Mouse (Mus musculus) stomach, postnatal 0 days (tissue): ENCODE measurements around the gene Actr10. TPM values are rescaled to one million over a fixed set of nuclear protein-coding genes. Genes with fewer than 3 reads are reported as not detected.

Experiments used
- ATAC-seq: fragments of 200-750 bp; cut with Nextera tagmentation; 2 replicates; pipeline ENCODE4 v1.8.0; 2017; ENCODE audit not compliant: low FRiP score, low TSS enrichment
- DNase-seq: peaks from one replicate; pipeline ENCODE4 v3.0.0-alpha.2; 2016; ENCODE audit warnings: low spot score
- H3K27ac ChIP-seq: fragments of 300-500 bp; sonication (generic); replicated peaks from 2 replicates; pipeline ENCODE4 v1.5.1; 2014; ENCODE audit warnings: mild to moderate bottlenecking, control low read depth
- H3K27me3 ChIP-seq: fragments of 300-500 bp; sonication (generic); 2 replicates; pipeline ENCODE4 v1.6.1; 2014; ENCODE audit warnings: low read length; ENCODE audit not compliant: control insufficient read depth, insufficient read depth
- H3K36me3 ChIP-seq: fragments of 300-500 bp; sonication (generic); 2 replicates; pipeline ENCODE4 v1.6.1; 2014; ENCODE audit warnings: low read length, mixed read lengths; ENCODE audit not compliant: control insufficient read depth, insufficient read depth
- H3K4me1 ChIP-seq: fragments of 300-500 bp; sonication (generic); replicated peaks from 2 replicates; pipeline ENCODE4 v1.6.1; 2014; ENCODE audit warnings: antibody characterized with exemption; ENCODE audit not compliant: control insufficient read depth, insufficient read depth
- H3K4me2 ChIP-seq: fragments of 300-500 bp; sonication (generic); replicated peaks from 2 replicates; pipeline ENCODE4 v1.6.1; 2014; ENCODE audit warnings: low read depth, mild to moderate bottlenecking, control low read depth, moderate library complexity
- H3K4me3 ChIP-seq: fragments of 300-500 bp; sonication (generic); 2 replicates; pipeline ENCODE4 v1.5.1; 2014; ENCODE audit warnings: low read depth, low read length, control low read depth
- H3K9ac ChIP-seq: fragments of 300-500 bp; sonication (generic); 2 replicates; pipeline ENCODE4 v1.6.1; 2014; ENCODE audit warnings: mild to moderate bottlenecking, low read length, control low read depth, mixed read lengths
- H3K9me3 ChIP-seq: fragments of 300-500 bp; sonication (generic); 2 replicates; pipeline ENCODE4 v1.6.1; 2016; ENCODE audit warnings: low read length; ENCODE audit not compliant: control insufficient read depth
- CTCF ChIP-seq: IDR thresholded peaks from 2 replicates; pipeline ENCODE4 v1.5.1; 2016; ENCODE audit warnings: antibody characterized with exemption, low read depth, mild to moderate bottlenecking, moderate library complexity
- EP300 ChIP-seq: optimal IDR thresholded peaks from 2 replicates; pipeline ENCODE3; 2016; ENCODE audit warnings: antibody characterized with exemption
- WGBS: fragments of 180-500 bp; shearing (Covaris S2); extraction: QIAGEN DNeasy Blood & Tissue Kit; methylation state at CpG from one replicate; pipeline ENCODE4 v1.1.7; 2014; 5-methylcytosine and 5-hydroxymethylcytosine counted together
- polyA plus RNA-seq: library from polyadenylated mRNA; unstranded; fragments of >200 nt; fragmentation: Nextera tagmentation; extraction: Ambion mirVana; gene quantifications from 2 replicates; pipeline ENCODE4 v1.2.1, GENCODE M21; 2015

Actr10 gene
- 193 and 199 TPM in 2 replicates for polyA plus RNA-seq

DNA sequence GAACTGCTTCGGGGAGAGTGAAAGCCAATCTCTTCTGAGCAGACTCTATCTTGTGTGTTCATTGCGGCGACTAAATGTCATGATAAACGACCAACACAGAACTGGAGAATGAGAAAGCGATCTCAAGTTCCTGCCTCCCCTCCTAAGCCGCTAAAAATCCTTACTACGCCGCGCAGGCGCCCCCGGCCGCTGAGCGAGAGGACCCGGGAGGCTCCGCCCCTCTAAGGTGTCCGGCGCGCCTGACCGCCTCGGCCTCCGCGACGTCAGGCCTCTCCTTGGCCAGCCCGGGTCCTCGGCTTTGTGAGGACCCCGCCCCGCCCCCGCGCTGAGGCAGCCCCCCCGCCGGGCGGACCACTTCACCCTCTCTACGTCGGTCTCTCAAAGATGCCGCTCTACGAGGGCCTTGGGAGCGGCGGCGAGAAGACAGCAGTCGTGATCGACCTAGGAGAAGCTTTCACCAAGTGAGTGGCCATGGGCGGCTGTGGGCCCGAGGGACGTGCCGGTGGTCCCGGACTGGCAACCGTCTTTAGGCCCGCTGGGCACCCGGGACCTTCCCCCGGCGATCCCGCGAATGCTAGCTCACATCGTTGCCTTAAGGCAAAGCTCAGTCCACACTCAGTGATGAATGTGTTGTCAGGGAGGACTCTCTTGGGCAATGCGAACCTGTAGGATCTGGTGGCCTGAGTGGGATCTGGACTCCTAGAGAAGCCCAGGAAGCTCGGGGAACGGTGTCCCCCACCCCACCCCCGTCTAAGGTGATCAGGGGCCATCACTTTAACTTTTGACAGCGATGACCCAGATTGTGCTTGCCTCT is at the start of gene Actr10:
TSS of gene Actr10 (plus strand) at position 287 of the 814 bp plus-strand sequence.
- peak within 1 kb of the TSS; percentile 67 for H3K4me2 ChIP-seq
- under 1% methylated on average over 57 of the region's 59 CpGs for whole genome bisulfite sequencing
- peak within 1 kb of the TSS; percentile 91 for H3K9ac ChIP-seq
- no peaks in the 10 kb centered on the region for H3K9me3 ChIP-seq
- H3K27ac ChIP-seq = peak within 1 kb of the TSS; percentile 90
- DNase-seq (peak; percentile 96), ATAC-seq (peak; percentile 96)
- no peaks in the 10 kb centered on the region for H3K27me3 ChIP-seq
- H3K4me3 ChIP-seq = peak within 1 kb of the TSS; percentile 85
- H3K36me3 ChIP-seq = peaks cover 8% of the 10 kb centered on the region; the same call in 1 of the 2 replicates
- TF ChIP-seq EP300 = no peak
- H3K4me1 ChIP-seq = no peaks in the 10 kb centered on the region

- TF ChIP-seq EP300 (no peak), CTCF (no peak)
- no peak overlapping the region for H3K4me2 ChIP-seq
- 80% methylated on average over 5 of the region's 5 CpGs for WGBS
- ATAC-seq (no peak), DNase-seq (no peak)
- H3K27me3 ChIP-seq = no peaks in the 10 kb centered on the region
- no peak overlapping the region for H3K4me3 ChIP-seq
- no peak overlapping the region for H3K27ac ChIP-seq
- H3K9ac ChIP-seq = no peak overlapping the region
- H3K36me3 ChIP-seq = peaks cover 39% of the 10 kb centered on the region
- H3K4me1 ChIP-seq = no peaks in the 10 kb centered on the region
- H3K9me3 ChIP-seq = no peaks in the 10 kb centered on the region
Observed at GRCm38 (mm10) chr12:70890405-70890804, 47.3 kb upstream of the Actr10 start.

DNA sequence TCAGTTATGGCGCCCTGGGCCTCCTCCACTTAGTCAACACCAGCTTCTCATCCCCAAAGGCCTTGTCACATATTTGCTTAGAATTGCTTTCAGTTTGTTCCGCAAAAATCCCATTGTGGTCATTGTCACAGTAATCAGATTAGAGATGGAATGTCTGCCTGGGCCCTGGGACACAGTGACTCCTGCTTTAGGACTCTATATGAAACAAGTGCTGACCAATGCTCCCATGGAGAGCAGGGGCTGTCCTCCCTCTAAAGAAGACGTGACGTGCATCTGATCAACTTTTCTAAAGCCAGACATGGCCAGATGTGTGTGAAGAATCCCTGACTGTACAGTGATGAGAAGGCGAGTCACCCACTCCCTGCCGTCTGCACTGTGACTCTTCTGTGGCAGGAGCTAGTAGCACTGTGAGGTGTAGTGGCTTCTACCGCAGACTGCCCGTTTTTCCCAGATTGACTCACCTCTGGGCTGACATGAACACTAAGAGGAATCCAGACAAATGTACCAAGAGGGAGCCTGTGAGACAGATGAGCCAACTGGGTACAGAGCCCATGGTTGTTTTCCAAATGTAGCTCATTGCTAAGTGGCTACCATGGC is 46.7 kb upstream of the Actr10 start:
- TF ChIP-seq CTCF = no peak
- no peak for TF ChIP-seq EP300
- Histone ChIP-seq H3K4me1 (no peaks in the 10 kb centered on the region), H3K36me3 (peaks cover 39% of the 10 kb centered on the region), H3K27ac (no peak overlapping the region), H3K9me3 (no peaks in the 10 kb centered on the region), H3K27me3 (no peaks in the 10 kb centered on the region), H3K9ac (no peak overlapping the region), H3K4me3 (no peak overlapping the region), H3K4me2 (no peak overlapping the region)
- no peak for DNase-seq
- no peak for ATAC-seq
- WGBS = 88% methylated on average over 8 of the region's 8 CpGs

DNA sequence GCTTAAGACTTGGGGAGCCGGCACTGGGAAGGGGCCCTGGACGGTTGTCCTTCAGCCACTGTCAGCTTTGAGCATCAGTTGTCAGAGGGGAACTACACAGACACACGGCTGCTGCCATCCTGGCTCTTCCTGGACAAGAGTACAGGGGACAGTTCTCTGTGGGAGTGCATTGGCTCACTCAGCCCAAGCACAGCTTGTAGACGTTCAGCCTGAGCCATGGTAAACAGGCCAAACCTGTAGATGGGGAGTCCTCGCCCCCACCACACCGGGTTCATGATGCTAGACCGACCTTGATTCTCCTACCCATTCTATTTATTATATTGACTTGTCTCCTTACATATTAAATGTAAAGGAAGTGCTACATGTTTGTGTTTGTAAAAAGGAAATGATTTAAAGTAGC is 42.4 kb upstream of the Actr10 start:
- peaks cover 43% of the 10 kb centered on the region for H3K36me3 ChIP-seq

DNA sequence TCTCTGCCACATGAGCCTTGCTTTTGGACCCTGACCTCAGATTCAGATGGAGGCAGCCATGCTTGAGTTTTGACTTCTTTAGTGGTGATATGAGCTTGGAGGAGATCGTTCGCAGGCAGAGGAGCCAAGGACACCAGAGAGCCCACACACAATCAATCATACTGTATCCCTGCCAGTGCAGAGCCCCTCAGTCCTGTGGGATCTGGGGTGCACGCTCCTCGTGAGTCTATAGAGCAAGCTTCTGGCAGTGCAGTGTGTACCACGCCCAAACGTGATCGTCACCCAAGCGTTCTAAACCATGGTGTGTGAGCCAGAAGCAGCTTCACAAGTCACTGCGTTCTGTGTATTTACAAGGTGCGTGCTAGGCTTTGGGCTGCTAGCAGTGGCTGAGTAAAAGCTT is 41.6 kb upstream of the Actr10 start:
- no peak overlapping the region for H3K4me3 ChIP-seq
- no peaks in the 10 kb centered on the region for H3K4me1 ChIP-seq
- no peaks in the 10 kb centered on the region for H3K9me3 ChIP-seq
- 65% methylated on average over 10 of the region's 10 CpGs for WGBS
- DNase-seq (no peak), ATAC-seq (peak; percentile 32; the same call in 1 of the 2 replicates)
- no peak overlapping the region for H3K4me2 ChIP-seq
- TF ChIP-seq EP300 (no peak), CTCF (no peak)
- H3K27me3 ChIP-seq = no peaks in the 10 kb centered on the region
- H3K36me3 ChIP-seq = peaks cover 37% of the 10 kb centered on the region
- no peak overlapping the region for H3K9ac ChIP-seq
- no peak overlapping the region for H3K27ac ChIP-seq

More for the DNA sequence above, 42.4 kb upstream of the Actr10 start:
- Histone ChIP-seq H3K4me3 (no peak overlapping the region), H3K4me2 (no peak overlapping the region), H3K27me3 (no peaks in the 10 kb centered on the region), H3K9me3 (no peaks in the 10 kb centered on the region), H3K9ac (no peak overlapping the region), H3K27ac (no peak overlapping the region), H3K4me1 (no peaks in the 10 kb centered on the region)
- DNase-seq (no peak), ATAC-seq (no peak)
- TF ChIP-seq CTCF (no peak), EP300 (no peak)
- 81% methylated on average over 7 of the region's 7 CpGs for WGBS

DNA sequence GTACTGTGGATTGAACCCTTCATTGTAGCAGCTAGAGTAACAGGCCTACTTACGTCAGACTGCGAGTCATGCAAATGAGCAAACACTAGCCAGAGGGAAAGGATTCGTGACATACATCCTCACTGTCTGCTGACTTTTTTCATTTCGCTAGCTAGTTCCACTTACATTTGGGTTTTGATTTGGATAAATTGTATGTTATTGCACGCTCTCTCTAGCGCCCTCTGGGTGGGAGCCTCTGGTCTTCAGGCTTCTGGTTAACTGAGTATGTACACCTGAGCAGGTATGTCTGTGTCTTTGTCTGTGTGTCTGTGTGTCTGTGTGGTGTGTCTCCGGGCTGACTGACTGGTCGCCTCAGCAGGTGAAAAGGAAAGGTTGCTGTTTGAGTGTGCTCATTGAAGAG is 40.2 kb upstream of the Actr10 start:
- H3K4me1 ChIP-seq = no peaks in the 10 kb centered on the region
- ATAC-seq (no peak), DNase-seq (no peak)
- 74% methylated on average over 8 of the region's 8 CpGs for WGBS
- no peak overlapping the region for H3K4me3 ChIP-seq
- TF ChIP-seq EP300 (no peak), CTCF (peak; percentile 62)
- no peak overlapping the region for H3K9ac ChIP-seq
- H3K27ac ChIP-seq = no peak overlapping the region
- H3K27me3 ChIP-seq = no peaks in the 10 kb centered on the region
- no peak overlapping the region for H3K4me2 ChIP-seq
- H3K36me3 ChIP-seq = peaks cover 29% of the 10 kb centered on the region
- H3K9me3 ChIP-seq = no peaks in the 10 kb centered on the region
